Mouse (Mus musculus) ES-Bruce4 (cell line): Measurements from ENCODE around the gene Mx1. TPM values are rescaled to one million over a fixed set of nuclear protein-coding genes. Genes with fewer than 3 reads are reported as not detected.

Experiments used
- H3K27ac ChIP-seq: 2 replicates; pipeline ENCODE4 v1.5.1; 2012; ENCODE audit warnings: low read length, inconsistent platforms; ENCODE audit not compliant: insufficient read depth
- H3K27me3 ChIP-seq: 2 replicates; pipeline ENCODE4 v1.6.1; 2012; ENCODE audit warnings: mild to moderate bottlenecking, low read length, inconsistent platforms; ENCODE audit not compliant: control insufficient read depth, poor library complexity, insufficient read depth, severe bottlenecking
- H3K36me3 ChIP-seq: 2 replicates; pipeline ENCODE4 v1.6.1; 2012; ENCODE audit warnings: inconsistent platforms, mild to moderate bottlenecking, low read length, moderate library complexity; ENCODE audit not compliant: control insufficient read depth, poor library complexity, insufficient read depth, severe bottlenecking
- H3K4me1 ChIP-seq: one replicate; pipeline ENCODE4 v1.8.1; 2011; ENCODE audit warnings: low read length; ENCODE audit not compliant: control insufficient read depth, insufficient read depth
- H3K4me3 ChIP-seq: 2 replicates; pipeline ENCODE4 v1.5.1; 2011; ENCODE audit warnings: low read depth, mild to moderate bottlenecking, low read length
- H3K9ac ChIP-seq: 2 replicates; pipeline ENCODE4 v1.6.1; 2012; ENCODE audit warnings: low read depth, mild to moderate bottlenecking, inconsistent platforms; ENCODE audit not compliant: poor library complexity, severe bottlenecking
- H3K9me3 ChIP-seq: replicated peaks from 2 replicates; pipeline ENCODE4 v1.6.1; 2012; ENCODE audit warnings: mild to moderate bottlenecking, low read length, inconsistent platforms; ENCODE audit not compliant: control insufficient read depth, poor library complexity, insufficient read depth, severe bottlenecking
- CTCF ChIP-seq: IDR thresholded peaks from one replicate; pipeline ENCODE4 v1.8.1; 2011; ENCODE audit warnings: low read depth, low read length
- EP300 ChIP-seq: IDR thresholded peaks from 2 replicates; pipeline ENCODE4 v1.6.1; 2011; ENCODE audit warnings: low read depth, low read length; ENCODE audit not compliant: insufficient read depth
- POLR2A ChIP-seq: IDR thresholded peaks from one replicate; pipeline ENCODE4 v1.8.1; 2011; ENCODE audit warnings: low read length; ENCODE audit not compliant: insufficient read depth
- polyA plus RNA-seq: library from polyadenylated mRNA; stranded (reverse); fragments of >200 nt; gene quantifications from 2 replicates; pipeline ENCODE4 v1.2.4, GENCODE M21; 2011; ENCODE audit warnings: low read depth; ENCODE audit not compliant: missing spikeins, insufficient read depth, insufficient read length

Gene Mx1
- polyA plus RNA-seq, result not detected in 2 replicates

GRCm38 (mm10) chr16:97462481-97463181 is at the start of gene Mx1:
TSS of gene Mx1 (minus strand) at chr16:97462907.
- no peak for TF ChIP-seq CTCF
- TF ChIP-seq POLR2A, result no peak
- TF ChIP-seq EP300, result no peak
- H3K36me3 ChIP-seq, result no peaks in the 10 kb centered on the region
- H3K4me3 ChIP-seq, result no peak within 1 kb of the TSS
- no peak within 1 kb of the TSS for H3K9ac ChIP-seq
- 0 out of 2 replicates have a peak, but pooled peaks cover under 1% of the 10 kb centered on the region for H3K9me3 ChIP-seq
- H3K4me1 ChIP-seq, result no peaks in the 10 kb centered on the region
- H3K27me3 ChIP-seq, result no peaks in the 10 kb centered on the region
- H3K27ac ChIP-seq, result no peak within 1 kb of the TSS

DNA sequence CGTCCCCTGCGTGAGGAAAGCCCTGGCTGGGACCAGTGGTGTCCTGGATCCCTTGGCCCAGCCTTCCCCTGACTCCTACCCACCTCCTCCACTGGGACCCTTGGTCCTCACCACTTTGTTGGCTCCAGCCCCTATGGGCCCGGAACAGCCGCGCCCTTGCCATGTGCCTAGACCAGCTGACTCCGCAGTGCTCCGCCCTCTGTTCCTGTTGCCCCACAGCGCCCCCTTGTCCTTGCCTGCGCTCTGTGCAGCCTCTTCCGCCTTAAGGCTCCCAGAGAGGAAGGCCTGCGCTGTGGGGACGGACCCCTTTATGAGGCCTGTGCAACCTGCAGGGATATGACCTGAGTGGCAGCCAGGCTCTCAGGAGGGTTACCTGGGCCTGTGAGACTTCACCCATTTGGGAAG is 49.6 kb upstream of the Mx1 start:
- no peak overlapping the region for H3K9ac ChIP-seq
- H3K4me1 ChIP-seq, result no peaks in the 10 kb centered on the region
- no peaks in the 10 kb centered on the region for H3K27me3 ChIP-seq
- H3K9me3 ChIP-seq, result no peaks in the 10 kb centered on the region
- H3K36me3 ChIP-seq, result no peaks in the 10 kb centered on the region
- no peak overlapping the region for H3K27ac ChIP-seq
- H3K4me3 ChIP-seq, result no peak overlapping the region
- TF ChIP-seq POLR2A (no peak), EP300 (no peak), CTCF (peak; percentile 61)

DNA sequence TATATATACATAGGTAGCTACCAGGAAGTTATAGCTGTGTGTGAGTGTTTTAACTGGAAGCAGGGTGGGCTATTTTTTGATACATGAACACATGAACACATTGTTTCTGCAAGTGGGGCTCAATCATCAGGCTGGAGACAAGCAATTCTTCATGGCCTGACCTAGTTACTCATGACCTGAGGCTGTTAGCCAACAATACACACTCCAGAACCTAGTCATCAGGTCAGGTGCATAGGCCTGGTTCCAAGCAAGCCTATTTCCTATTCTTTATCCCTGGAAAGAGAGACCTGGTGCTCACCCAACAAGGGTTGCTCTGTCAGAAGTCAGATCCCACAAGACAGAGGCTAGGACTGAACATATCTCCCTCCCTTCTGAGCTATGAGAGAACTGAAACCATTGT is 48.8 kb upstream of the Mx1 start:
- Histone ChIP-seq H3K27me3 (no peaks in the 10 kb centered on the region), H3K27ac (no peak overlapping the region), H3K4me1 (no peaks in the 10 kb centered on the region), H3K36me3 (no peaks in the 10 kb centered on the region), H3K9me3 (no peaks in the 10 kb centered on the region), H3K4me3 (no peak overlapping the region), H3K9ac (no peak overlapping the region)
- TF ChIP-seq POLR2A (no peak), EP300 (no peak), CTCF (no peak)

- H3K27me3 ChIP-seq, result no peaks in the 10 kb centered on the region
- H3K4me3 ChIP-seq, result no peak overlapping the region
- H3K36me3 ChIP-seq, result no peaks in the 10 kb centered on the region
- TF ChIP-seq CTCF (no peak), POLR2A (no peak), EP300 (no peak)
- no peak overlapping the region for H3K9ac ChIP-seq
- no peak overlapping the region for H3K27ac ChIP-seq
- H3K9me3 ChIP-seq, result no peaks in the 10 kb centered on the region
- H3K4me1 ChIP-seq, result no peaks in the 10 kb centered on the region
These were observed 48.1 kb upstream of the Mx1 start for GRCm38 (mm10) chr16:97510849-97511248.

DNA sequence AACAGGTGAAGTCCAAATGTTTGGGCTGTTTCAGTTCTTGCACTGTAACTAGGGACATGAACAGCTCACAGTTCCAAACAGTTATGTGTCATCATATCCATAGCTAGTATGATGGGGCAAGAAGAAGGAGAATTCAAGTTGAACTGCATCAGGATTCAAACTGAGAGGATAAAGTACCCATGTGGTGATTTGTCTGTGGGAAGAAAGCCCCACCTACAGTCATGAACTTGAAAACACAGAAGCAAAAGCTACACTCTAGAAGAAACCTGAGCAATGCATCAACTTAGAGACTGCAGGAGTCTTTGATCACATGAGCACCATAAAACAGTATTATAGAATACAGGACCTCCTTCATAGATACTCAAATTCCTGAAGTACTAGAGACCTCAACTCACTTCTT is 45.1 kb upstream of the Mx1 start:
- TF ChIP-seq CTCF (no peak), POLR2A (no peak), EP300 (no peak)

GRCm38 (mm10) chr16:97504793-97505192 is 42.1 kb upstream of the Mx1 start:
- TF ChIP-seq POLR2A, result no peak
- no peak for TF ChIP-seq EP300
- no peak for TF ChIP-seq CTCF
- Histone ChIP-seq H3K27me3 (no peaks in the 10 kb centered on the region), H3K4me1 (no peaks in the 10 kb centered on the region), H3K36me3 (no peaks in the 10 kb centered on the region), H3K27ac (no peak overlapping the region), H3K9me3 (no peaks in the 10 kb centered on the region), H3K9ac (no peak overlapping the region), H3K4me3 (no peak overlapping the region)

More for the DNA sequence above, 45.1 kb upstream of the Mx1 start:
- no peak overlapping the region for H3K9ac ChIP-seq
- H3K27me3 ChIP-seq, result no peaks in the 10 kb centered on the region
- no peaks in the 10 kb centered on the region for H3K4me1 ChIP-seq
- no peak overlapping the region for H3K27ac ChIP-seq
- H3K4me3 ChIP-seq, result no peak overlapping the region
- no peaks in the 10 kb centered on the region for H3K9me3 ChIP-seq
- no peaks in the 10 kb centered on the region for H3K36me3 ChIP-seq
